Mouse (Mus musculus): ENCODE results near the gene Gpat3. TPM values are rescaled to one million over a fixed set of nuclear protein-coding genes. Genes with fewer than 3 reads are reported as not detected.

Gpat3 gene
- polyA plus RNA-seq (2015; fragmentation: Nextera tagmentation; extraction: Ambion mirVana), result 12.0 and 12.6 TPM in 2 replicates

DNA sequence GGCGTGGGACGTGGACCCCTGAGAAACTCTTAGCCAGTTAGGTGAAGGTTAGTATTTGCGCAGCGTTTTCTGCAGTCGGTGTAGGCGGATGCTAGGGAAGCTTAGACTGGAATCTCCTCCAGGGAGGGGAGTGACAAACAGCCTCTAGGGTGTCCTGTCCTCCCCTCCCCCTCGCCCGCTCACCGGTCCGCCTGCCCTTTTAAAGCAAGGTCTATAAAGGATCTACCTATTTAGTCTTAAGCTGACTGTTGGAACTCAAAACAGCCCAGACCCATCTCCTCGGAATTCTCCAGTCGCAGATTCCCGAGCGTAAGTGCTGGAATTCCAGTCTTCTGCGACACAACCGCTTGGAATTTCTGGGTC is at the start of gene Gpat3:
TSS of gene Gpat3 (plus strand) at position 229 of the 363 bp plus-strand sequence.
- 2% methylated on average over 16 of the region's 16 CpGs for WGBS
- H3K27ac ChIP-seq, result peak within 1 kb of the TSS; percentile 59
- H3K36me3 ChIP-seq, result no peaks in the 10 kb centered on the region
- peak; percentile 39 for ATAC-seq
- H3K4me3 ChIP-seq (replicated peaks), result peak within 1 kb of the TSS; percentile 59
- no peaks in the 10 kb centered on the region for H3K9me3 ChIP-seq
- H3K4me1 ChIP-seq (replicated peaks), result peaks cover 9% of the 10 kb centered on the region; the same call in 1 of the 2 replicates
- peak within 1 kb of the TSS; percentile 96 for H3K4me2 ChIP-seq (replicated peaks)
- H3K27me3 ChIP-seq (replicated peaks), result no peaks in the 10 kb centered on the region
- H3K9ac ChIP-seq, result peak within 1 kb of the TSS; percentile 70

DNA sequence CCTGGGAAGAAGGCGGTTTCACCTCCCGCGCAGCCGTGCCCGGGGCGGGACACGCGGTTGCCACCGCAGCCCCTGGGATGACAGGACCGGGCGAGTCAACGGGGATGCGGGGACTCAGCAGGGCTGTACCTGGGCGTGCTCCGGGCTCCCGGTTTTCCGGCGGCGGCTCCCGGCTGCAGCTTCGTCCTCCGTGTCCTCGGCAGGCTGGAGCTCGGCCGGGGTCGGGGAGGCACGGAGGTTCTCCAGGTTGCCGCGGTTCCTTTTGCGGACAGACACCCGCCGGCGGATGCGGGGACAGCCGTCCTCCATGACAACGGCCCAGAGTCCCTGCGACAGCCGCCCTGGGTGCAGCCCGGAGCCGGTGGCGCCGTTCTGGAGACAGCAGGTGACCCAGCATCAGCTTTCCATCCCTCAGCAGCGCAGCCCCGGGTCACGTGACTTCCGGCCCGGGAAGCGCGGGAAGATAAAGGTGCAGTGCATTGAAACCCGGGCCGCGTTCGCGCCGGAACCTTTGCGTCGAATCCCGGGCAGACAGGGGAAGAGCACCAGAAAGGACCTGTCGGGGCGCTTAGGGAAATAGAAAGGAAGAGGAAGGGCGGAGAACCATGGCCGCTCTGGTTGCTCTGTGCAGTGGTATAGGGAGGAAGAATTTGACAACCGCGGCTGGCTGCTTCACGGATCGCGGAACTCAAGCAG is 47.2 kb upstream of the Gpat3 start, which contains the start of the genes Helq and Mrps18c:
TSS of gene Helq (minus strand) at position 434 of the 696 bp plus-strand sequence.
TSS of gene Mrps18c (plus strand) at position 463 of the 696 bp plus-strand sequence.
- peak within 1 kb of the TSS; percentile 77 for H3K9ac ChIP-seq
- H3K27ac ChIP-seq, result peak within 1 kb of the TSS; percentile 22; the same call in 1 of the 2 replicates
- peaks cover 3% of the 10 kb centered on the region; the same call in 1 of the 2 replicates for H3K4me1 ChIP-seq (replicated peaks)
- H3K27me3 ChIP-seq (replicated peaks), result no peaks in the 10 kb centered on the region
- H3K4me2 ChIP-seq (replicated peaks), result peak within 1 kb of the TSS; percentile 92
- peak; percentile 98 for ATAC-seq
- under 1% methylated on average over 67 of the region's 67 CpGs for WGBS
- H3K4me3 ChIP-seq (replicated peaks), result peak within 1 kb of the TSS; percentile 84
- peaks cover 13% of the 10 kb centered on the region; the same call in 1 of the 2 replicates for H3K36me3 ChIP-seq
- H3K9me3 ChIP-seq, result no peaks in the 10 kb centered on the region

DNA sequence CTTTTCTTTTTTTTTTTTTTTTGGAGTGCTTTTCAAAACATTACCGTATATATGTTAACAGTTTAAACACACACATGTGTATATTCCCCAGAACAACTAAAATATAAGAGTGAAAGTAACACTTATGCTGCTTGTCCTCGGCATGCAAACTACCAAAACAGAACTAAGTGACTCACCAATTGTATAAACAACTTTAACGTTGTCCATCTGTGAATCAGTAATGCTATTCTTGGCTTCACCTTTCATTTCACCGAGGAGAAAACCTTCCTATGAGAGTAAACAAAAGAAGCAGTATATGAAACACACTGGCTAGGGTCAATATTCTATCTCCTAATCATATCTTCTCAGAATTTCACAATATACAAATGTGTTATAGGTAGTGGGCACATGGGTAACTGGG is 27.2 kb upstream of the Gpat3 start:
- no peaks in the 10 kb centered on the region for H3K9me3 ChIP-seq
- H3K36me3 ChIP-seq, result 0 out of 2 replicates have a peak, but pooled peaks cover 5% of the 10 kb centered on the region
- no peak overlapping the region for H3K4me3 ChIP-seq (replicated peaks)
- no peak overlapping the region for H3K9ac ChIP-seq
- 52% methylated on average over 4 of the region's 4 CpGs for WGBS
- no peak overlapping the region for H3K27ac ChIP-seq
- no peak for ATAC-seq
- H3K27me3 ChIP-seq (replicated peaks), result no peaks in the 10 kb centered on the region
- H3K4me2 ChIP-seq (replicated peaks), result no peak overlapping the region
- H3K4me1 ChIP-seq (replicated peaks), result 0 out of 2 replicates have a peak, but pooled peaks cover 2% of the 10 kb centered on the region

DNA sequence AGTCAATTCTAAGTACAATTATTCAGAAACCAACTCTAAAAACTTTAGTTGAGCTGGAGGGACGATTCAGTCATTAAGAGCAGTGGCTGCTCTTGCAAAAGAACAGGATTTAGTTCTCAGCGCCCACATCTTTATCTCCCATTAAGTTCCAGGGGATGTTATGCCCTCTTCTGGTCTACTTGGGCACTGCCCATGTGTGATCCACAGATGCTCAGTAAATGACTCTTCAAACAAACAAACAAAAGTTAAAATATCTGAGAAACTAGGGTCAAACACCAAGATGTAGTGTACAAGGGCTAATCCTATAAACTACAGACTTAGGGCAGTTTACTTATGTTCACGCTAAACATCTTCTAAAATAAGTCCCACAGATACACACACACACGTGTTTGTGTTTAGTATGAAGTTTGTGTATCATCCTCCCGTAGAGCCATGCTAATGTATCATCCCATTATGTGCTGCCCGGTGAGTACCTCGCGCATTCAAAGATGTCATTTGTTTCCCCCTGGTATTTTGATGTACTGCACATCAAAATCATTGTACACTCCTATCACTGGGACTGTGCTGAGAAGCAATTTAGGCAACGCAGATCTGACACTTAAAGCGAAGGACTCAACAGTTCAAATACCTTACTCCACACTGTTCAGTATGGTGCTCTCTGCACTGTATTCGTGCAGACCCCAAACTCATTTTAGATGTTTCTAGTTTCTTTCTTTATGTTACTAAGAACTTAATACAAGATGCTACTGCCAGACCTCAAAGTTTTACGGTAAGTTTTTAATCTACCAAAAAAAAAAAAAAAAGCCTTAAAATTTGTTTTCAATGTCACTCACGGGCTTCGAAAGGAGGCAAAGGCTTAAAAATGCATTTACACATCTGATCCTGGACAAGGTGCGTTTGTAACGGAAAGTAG is 25.7 kb upstream of the Gpat3 start:
- H3K4me1 ChIP-seq (replicated peaks), result 0 out of 2 replicates have a peak, but pooled peaks cover 2% of the 10 kb centered on the region
- peak overlapping the region; percentile 86 for H3K4me2 ChIP-seq (replicated peaks)
- ATAC-seq, result no peak
- peak overlapping the region; percentile 96 for H3K9ac ChIP-seq
- no peaks in the 10 kb centered on the region for H3K27me3 ChIP-seq (replicated peaks)
- 0 out of 2 replicates have a peak, but pooled peaks cover under 1% of the 10 kb centered on the region for H3K36me3 ChIP-seq
- H3K27ac ChIP-seq, result peak overlapping the region; percentile 79; the same call in 1 of the 2 replicates
- no peaks in the 10 kb centered on the region for H3K9me3 ChIP-seq
- peak overlapping the region; percentile 91 for H3K4me3 ChIP-seq (replicated peaks)
- WGBS, result 28% methylated on average over 16 of the region's 16 CpGs

DNA sequence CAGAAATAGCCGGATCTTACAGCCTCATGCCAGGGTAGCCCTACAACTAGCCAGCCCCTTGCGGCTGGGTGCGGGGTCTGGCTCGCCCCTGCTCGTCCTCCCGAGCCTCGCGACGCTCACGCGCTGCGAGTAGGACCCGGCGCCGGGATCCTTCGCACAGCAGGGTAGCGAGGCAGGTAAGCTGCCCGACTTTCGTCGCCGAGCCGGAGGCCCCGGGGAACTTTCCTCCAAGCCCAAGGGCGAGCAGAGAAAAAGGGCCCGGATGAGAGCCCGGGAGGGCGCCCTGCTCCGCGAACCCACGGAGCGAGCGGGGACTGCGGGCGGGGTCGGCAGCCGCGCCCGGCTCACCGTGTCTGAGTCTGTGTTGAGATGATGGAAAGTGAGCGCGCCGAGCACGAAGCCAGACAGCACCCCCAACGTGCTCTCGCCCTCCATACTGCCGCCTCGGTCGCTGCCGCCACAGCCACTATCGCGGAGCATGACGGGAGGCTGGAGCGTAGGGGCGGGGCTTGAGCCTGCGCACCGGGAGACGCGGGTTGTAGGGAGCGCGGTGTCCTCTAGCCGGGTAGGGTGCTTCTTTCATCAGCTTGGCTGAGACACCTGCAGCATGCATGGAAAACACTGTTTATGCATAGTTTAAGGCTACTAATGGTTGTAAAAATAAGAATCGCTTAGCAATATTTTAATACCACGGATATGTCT is 24.9 kb upstream of the Gpat3 start, which contains the start of gene Abraxas1:
TSS of gene Abraxas1 (minus strand) at position 483 of the 702 bp plus-strand sequence.
- WGBS, result under 1% methylated on average over 63 of the region's 63 CpGs
- peak within 1 kb of the TSS; percentile 91 for H3K4me3 ChIP-seq (replicated peaks)

DNA sequence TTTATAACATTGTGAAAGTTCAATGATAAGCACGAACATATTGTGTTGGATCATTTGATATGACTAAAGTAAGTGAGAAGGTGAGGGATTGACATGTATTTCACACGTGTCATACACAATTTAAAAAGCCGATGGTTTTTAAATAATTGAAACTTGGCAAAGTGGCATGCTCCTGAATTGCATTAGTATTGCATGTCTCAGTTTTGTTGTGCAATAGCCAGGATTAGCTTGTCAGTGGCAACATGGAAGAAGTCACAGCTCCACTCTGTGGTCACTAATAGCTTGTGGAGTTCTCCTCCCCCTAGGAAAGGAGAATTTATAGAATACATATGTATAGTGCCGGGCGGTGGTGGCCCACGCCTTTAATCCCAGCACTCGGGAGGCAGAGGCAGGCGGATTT is 24.1 kb upstream of the Gpat3 start:
- Histone ChIP-seq H3K4me3 (replicated peaks) (0 out of 2 replicates have a peak overlapping the region, but pooled peaks have one; percentile 91), H3K4me1 (replicated peaks) (0 out of 2 replicates have a peak, but pooled peaks cover 2% of the 10 kb centered on the region), H3K27ac (no peak overlapping the region), H3K4me2 (replicated peaks) (peak overlapping the region; percentile 86), H3K27me3 (replicated peaks) (no peaks in the 10 kb centered on the region), H3K36me3 (no peaks in the 10 kb centered on the region), H3K9ac (no peak overlapping the region), H3K9me3 (no peaks in the 10 kb centered on the region)
- ATAC-seq, result 0 out of 2 replicates have a peak, but pooled peaks have one; percentile 2
- 77% methylated on average over 8 of the region's 8 CpGs for WGBS

More for the DNA sequence above, 24.9 kb upstream of the Gpat3 start, which contains the start of gene Abraxas1:
- peak; percentile 98 for ATAC-seq
- peak within 1 kb of the TSS; percentile 86 for H3K4me2 ChIP-seq (replicated peaks)
- H3K9ac ChIP-seq, result peak within 1 kb of the TSS; percentile 96
- H3K36me3 ChIP-seq, result no peaks in the 10 kb centered on the region
- H3K27ac ChIP-seq, result peak within 1 kb of the TSS; percentile 79
- no peaks in the 10 kb centered on the region for H3K27me3 ChIP-seq (replicated peaks)
- no peaks in the 10 kb centered on the region for H3K9me3 ChIP-seq
- 0 out of 2 replicates have a peak, but pooled peaks cover 2% of the 10 kb centered on the region for H3K4me1 ChIP-seq (replicated peaks)

DNA sequence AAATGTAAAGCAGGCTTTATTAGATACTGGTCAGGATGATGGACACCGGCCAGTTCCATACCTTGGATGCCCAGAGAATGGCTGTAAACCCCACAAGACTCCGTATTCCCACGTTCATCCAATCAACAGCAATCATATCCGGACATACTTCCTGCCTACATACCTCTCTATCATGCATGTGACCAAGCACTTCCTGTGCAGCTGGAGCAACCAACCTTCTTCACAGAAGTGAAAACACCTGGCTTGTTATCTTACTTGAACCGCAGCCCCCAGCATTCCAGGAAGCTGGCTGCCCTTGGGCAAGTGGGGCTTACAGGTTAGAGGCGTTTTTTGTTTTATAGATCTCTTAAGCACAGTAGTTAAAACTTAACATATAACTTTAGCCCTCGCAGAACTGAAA is 22.7 kb upstream of the Gpat3 start:
- no peak overlapping the region for H3K4me2 ChIP-seq (replicated peaks)
- no peaks in the 10 kb centered on the region for H3K27me3 ChIP-seq (replicated peaks)
- 84% methylated on average over 7 of the region's 7 CpGs for WGBS
- 0 out of 2 replicates have a peak, but pooled peaks cover 2% of the 10 kb centered on the region for H3K4me1 ChIP-seq (replicated peaks)
- no peaks in the 10 kb centered on the region for H3K36me3 ChIP-seq
- ATAC-seq, result no peak
- no peak overlapping the region for H3K27ac ChIP-seq
- H3K9me3 ChIP-seq, result no peaks in the 10 kb centered on the region
- no peak overlapping the region for H3K4me3 ChIP-seq (replicated peaks)
- no peak overlapping the region for H3K9ac ChIP-seq

DNA sequence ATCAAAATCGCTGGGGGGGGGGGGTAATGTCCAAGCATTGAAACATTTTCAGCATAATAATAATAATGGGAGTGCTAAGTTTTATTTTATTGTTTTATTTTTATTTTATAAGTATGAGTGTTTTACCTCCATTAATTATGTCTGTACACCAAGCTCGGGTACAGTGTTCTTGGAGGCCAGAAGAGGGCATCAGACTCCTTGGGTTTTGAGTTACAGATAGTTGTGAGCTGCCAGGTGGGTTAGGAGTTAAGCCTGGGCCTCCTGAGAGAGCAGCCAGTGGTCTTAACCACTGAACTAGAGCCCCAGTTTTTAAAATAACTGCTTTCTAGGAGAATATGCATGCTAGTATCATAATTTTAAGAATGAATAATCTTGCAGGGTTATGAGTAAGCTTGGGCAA is 19.5 kb upstream of the Gpat3 start:
- H3K9me3 ChIP-seq, result no peaks in the 10 kb centered on the region
- no peak overlapping the region for H3K4me3 ChIP-seq (replicated peaks)
- ATAC-seq, result 0 out of 2 replicates have a peak, but pooled peaks have one; percentile 50
- H3K27ac ChIP-seq, result no peak overlapping the region
- no peak overlapping the region for H3K9ac ChIP-seq
- no peaks in the 10 kb centered on the region for H3K4me1 ChIP-seq (replicated peaks)
- no peak overlapping the region for H3K4me2 ChIP-seq (replicated peaks)
- H3K27me3 ChIP-seq (replicated peaks), result no peaks in the 10 kb centered on the region
- 23% methylated on average over 2 of the region's 2 CpGs for WGBS
- no peaks in the 10 kb centered on the region for H3K36me3 ChIP-seq

DNA sequence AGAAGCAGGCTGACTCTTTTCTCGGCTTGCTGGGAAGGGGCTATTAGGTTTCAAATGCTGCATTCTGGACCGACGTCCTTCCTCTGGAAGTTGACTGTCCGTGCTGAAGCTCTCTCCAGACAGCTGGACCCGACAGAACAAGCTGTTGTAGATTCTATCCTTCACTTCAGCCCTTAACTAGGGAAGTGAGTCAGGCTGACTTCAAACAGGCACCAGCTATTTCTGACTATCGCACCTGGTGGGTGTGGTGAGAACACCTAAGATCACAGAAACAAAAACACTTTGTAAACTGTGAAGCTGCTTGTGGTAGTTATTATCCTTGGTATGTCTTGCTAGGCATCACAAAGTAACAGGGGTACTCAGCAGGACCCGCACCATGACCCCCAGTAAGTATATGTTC is 19.0 kb upstream of the Gpat3 start:
- Histone ChIP-seq H3K4me1 (replicated peaks) (no peaks in the 10 kb centered on the region), H3K36me3 (no peaks in the 10 kb centered on the region), H3K4me3 (replicated peaks) (no peak overlapping the region), H3K4me2 (replicated peaks) (no peak overlapping the region), H3K27me3 (replicated peaks) (no peaks in the 10 kb centered on the region), H3K27ac (no peak overlapping the region), H3K9ac (no peak overlapping the region), H3K9me3 (no peaks in the 10 kb centered on the region)
- no peak for ATAC-seq
- 71% methylated on average over 7 of the region's 7 CpGs for WGBS

DNA sequence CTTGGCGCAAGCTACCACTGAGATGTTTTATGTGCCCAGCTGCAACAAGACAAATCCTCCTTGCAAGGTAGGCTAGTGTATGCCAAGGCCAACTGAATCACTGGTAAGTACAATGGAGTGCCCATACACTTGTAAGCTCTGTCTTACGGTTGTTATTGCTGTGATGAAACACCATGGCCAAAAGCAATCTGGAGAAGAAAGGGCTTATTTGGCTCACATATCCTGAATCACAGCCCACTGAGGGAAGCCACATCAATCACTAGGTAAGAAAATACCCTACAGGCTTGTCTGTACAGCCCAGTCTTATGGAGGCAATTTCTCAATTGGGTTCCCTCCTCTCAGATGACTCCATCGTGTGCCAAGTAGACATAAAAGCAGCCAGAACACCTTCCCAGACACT is 16.8 kb upstream of the Gpat3 start:
- Histone ChIP-seq H3K4me2 (replicated peaks) (no peak overlapping the region), H3K9me3 (no peaks in the 10 kb centered on the region)
- ATAC-seq, result no peak

DNA sequence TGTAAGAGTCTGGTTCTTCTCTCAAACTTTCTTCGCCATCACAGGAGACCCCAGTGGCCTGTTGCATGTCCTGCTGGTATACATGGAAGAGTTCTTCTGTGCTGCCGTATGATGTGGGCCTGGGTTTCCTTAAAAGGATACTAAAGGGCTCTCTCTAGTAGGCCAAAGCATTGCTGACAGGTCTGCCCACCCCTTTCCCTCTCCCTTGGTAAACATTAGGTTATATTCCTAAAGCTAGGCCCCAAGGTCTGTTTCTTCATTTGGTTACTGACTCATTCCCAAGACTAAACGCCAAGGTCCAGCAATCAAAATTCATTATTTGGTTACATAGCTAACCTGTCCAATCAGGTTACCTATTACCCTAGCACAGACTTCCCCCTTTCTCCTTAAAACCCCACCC is 12.8 kb upstream of the Gpat3 start:
- Histone ChIP-seq H3K27ac (no peak overlapping the region), H3K9me3 (no peaks in the 10 kb centered on the region), H3K4me3 (replicated peaks) (no peak overlapping the region), H3K4me2 (replicated peaks) (no peak overlapping the region), H3K36me3 (no peaks in the 10 kb centered on the region), H3K9ac (no peak overlapping the region), H3K4me1 (replicated peaks) (no peaks in the 10 kb centered on the region), H3K27me3 (replicated peaks) (no peaks in the 10 kb centered on the region)
- peak; percentile 44; the same call in 1 of the 2 replicates for ATAC-seq
- WGBS, result 66% methylated on average over 3 of the region's 3 CpGs

More for the DNA sequence above, 16.8 kb upstream of the Gpat3 start:
- Histone ChIP-seq H3K36me3 (no peaks in the 10 kb centered on the region), H3K27me3 (replicated peaks) (no peaks in the 10 kb centered on the region), H3K4me3 (replicated peaks) (no peak overlapping the region), H3K27ac (no peak overlapping the region), H3K9ac (no peak overlapping the region), H3K4me1 (replicated peaks) (no peaks in the 10 kb centered on the region)
- 82% methylated on average over 3 of the region's 3 CpGs for WGBS

Measured in intestine, embryonic 15.5 days (tissue).